Mouse (Mus musculus): ENCODE measurements around the gene Erg.
A peak's percentile ranks its signal among the peaks of the same experiment; 100 is the strongest.

Gene Erg

GRCm38 (mm10) chr16:95584751-95585528 lies 1.5 kb downstream of the Erg start:
- no peak for DNase-seq (ENCODE audit: extremely low spot score)

DNA sequence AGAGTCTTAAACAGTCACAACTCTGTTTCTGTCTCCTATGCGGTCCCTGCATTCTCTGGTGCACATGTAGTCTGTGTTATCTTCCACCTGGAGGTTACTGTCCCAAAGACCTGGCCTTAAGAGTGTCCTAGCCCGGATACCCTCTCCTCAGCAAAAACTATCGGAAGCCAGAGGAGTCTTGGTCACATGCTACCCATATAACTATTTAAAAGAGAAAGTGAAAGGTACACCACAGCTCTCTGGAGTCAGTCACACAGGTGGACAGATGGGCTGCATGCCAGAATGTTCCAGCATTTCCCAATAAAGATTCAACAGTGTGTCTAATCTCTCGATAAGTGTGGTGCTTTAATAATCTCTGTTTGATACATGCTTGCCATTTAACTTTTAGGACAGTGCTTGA lies 7.1 kb downstream of the Erg start:
- DNase-seq (ENCODE audit: extremely low spot score) = no peak

- no peak for DNase-seq (ENCODE audit: extremely low spot score)
These were observed 13.2 kb downstream of the Erg start for GRCm38 (mm10) chr16:95573163-95573562.

- peak; percentile 35 for DNase-seq (ENCODE audit: extremely low spot score)
These were observed 15.8 kb downstream of the Erg start for GRCm38 (mm10) chr16:95570616-95571015.

DNA sequence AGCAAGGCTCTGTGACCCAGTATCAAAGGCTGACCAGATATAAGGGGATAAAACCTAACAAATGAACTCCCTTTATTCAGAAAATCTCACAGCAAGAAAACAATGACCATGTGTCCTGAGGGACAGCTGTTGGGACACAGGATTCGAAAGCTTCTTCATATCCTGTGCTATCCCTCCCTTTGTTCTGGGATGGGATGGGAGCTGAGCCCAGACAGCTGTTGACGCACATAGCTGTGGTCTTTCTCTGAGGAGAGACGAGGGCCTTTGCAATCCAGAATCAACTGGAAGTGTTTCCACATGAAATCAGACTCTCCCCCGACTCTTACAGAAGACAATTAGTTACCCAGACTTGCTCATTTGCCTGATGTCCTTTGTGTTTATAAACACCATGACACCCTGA lies 29.6 kb downstream of the Erg start:
- DNase-seq (ENCODE audit: extremely low spot score) = no peak

- no peak for DNase-seq (ENCODE audit: extremely low spot score)
These were observed 33.3 kb downstream of the Erg start for GRCm38 (mm10) chr16:95553136-95553535.

GRCm38 (mm10) chr16:95552495-95552894 lies 33.9 kb downstream of the Erg start:
- DNase-seq (ENCODE audit: extremely low spot score) = no peak

GRCm38 (mm10) chr16:95550496-95550895 lies 35.9 kb downstream of the Erg start:
- DNase-seq (ENCODE audit: extremely low spot score) = no peak

- no peak for DNase-seq (ENCODE audit: extremely low spot score)
These were observed 41.6 kb downstream of the Erg start for GRCm38 (mm10) chr16:95544753-95545152.

- DNase-seq (ENCODE audit: extremely low spot score) = no peak
These were observed 42.9 kb downstream of the Erg start for GRCm38 (mm10) chr16:95543471-95543870.

- no peak for DNase-seq (ENCODE audit: extremely low spot score)
These were observed 51.2 kb downstream of the Erg start for GRCm38 (mm10) chr16:95535151-95535550.

DNA sequence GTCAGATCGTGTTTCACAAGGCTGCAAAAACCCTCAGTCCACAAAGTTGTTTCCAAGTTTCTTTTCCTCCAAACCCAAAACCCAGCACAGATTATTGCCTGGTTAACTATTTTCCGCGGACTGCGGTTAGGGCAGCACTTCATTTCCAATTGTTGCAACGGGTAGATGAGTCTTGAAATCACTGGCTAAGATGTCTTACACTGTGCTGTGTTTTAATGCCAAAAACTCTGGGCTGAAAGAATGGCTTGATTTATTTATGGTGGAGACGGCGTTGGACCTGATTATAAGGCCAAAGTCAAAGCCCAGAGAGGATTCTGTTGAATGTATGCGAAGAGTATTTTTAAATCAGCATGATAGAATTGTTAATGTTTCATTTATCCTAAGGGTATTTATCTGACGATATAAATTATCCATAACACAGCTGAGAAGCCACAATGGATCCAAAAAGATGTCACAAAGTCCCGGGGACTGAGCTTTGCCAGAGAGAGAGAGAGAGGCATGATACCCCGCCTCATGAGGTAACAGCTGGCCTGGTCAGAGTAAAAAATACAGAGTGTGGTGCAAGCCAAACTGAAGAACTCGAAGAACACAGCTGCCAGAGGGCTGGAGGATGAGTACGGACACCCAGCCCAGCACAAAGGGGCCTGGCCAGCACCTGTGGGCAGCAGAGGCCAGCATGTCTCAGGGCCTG lies 53.9 kb downstream of the Erg start:
- no peak for DNase-seq (ENCODE audit: extremely low spot score)

- DNase-seq (ENCODE audit: extremely low spot score) = no peak
These were observed 58.8 kb downstream of the Erg start for GRCm38 (mm10) chr16:95527561-95527960.

DNA sequence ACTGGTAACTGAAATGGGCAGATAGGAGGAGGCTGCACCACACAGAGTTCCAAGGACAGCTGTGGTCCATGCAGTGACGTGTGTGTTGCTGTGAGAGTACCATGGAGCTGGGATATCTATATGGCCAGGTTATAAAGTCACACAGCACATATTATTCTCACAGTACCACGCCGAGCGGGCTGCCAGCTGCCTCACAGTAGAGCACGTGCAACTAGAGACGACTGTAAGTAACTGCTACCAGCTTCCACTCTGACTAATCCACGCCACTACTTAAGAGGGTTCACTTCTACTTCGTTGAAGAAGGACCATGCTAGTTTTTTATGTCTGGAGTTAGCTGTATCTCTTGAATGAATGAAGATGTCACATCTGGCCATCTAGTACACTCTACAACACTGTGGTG lies 66.9 kb downstream of the Erg start:
- DNase-seq (ENCODE audit: extremely low spot score) = no peak

- DNase-seq (ENCODE audit: extremely low spot score) = no peak
These were observed 80.3 kb downstream of the Erg start for GRCm38 (mm10) chr16:95506051-95506450.

DNA sequence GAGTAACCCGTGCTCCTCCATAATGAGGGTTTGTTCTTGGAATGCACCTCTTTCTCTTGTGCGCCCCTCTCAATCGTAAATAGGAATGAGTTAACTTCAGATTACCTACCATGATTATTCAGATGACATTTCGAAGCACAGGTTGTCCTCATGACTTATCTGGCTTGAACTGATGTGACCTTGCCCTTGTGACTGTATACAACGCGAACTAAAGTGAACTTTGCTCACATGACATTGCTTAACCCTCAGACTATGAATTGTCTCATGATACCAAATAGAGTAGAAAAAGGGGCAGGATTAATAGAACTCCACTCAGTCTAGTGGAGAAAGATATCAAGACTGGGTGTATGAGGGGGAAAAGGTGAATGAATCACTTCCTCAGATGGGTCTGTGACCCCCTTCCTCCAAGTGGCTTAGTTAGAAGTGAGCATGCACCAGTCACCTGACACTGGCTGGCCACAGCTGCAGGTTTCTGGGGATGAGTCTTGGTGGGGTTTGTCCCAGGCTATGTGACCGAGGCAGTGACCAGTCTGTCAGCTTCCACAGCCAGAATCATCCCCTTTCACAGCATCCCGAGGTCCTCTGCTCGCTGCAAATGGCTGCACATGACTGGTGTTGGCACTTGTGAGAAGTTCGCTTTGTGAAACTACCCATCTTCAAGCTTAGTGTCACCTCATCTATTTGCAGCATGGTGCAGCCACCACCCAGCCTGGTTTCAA lies 89.7 kb downstream of the Erg start:
- no peak for DNase-seq (ENCODE audit: extremely low spot score)

GRCm38 (mm10) chr16:95494108-95494507 lies 92.3 kb downstream of the Erg start:
- no peak for DNase-seq (ENCODE audit: extremely low spot score)

- DNase-seq (ENCODE audit: extremely low spot score) = no peak
These were observed 93.1 kb downstream of the Erg start for GRCm38 (mm10) chr16:95493336-95493735.

DNA sequence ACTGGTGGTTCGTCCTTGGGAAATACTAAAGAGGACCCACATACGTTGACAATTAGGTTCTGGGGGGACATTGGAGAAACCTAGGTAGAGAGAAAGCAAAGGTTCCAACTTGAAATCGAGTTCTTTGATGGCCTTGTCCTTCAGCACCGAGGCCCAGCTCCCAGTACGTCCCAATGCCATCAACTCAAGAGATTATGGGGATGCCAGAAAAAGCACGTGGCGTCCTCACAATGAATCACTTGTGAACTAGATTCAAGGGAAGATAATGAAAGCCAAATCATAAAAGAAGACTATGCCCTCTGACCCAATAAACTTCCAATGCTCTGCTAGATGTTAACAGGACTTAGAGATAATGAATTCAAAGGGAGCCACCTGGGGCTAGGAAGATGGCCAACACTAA lies 94.2 kb downstream of the Erg start:
- no peak for DNase-seq (ENCODE audit: extremely low spot score)

- no peak for DNase-seq (ENCODE audit: extremely low spot score)
These were observed 96.0 kb downstream of the Erg start for GRCm38 (mm10) chr16:95490386-95490785.

DNA sequence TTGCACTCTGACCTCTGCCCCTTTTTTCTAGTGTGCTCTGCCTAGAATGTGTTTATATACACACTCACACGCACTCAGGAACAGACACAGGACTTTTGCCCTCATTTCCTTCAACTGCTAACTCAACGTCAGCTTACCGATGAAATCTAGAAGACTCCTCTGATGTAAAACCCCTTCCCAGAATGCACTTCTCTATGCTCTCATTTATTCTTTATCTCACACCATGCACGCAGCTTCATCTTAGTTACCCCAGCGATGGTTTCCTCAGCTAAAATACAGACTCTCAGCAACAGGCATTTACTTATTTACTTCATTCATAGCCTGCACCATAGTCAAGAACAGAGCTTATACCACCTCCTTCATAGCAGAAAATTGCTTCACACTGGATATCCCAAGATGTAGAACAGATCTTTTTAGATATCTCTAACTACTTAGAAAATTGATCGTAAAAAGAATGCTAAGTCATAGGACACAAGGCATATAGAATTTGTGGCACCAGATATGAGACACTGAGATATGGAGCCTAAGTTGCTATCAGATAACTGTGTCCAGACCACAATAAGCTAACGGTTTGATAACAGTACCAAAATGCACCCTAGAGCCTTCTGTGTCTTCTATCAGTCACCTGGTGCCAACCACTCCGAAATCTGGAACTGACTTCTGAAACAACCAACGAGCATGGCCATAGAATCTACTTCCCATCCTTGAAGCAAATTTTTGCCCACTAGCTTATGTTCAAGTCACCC lies 98.6 kb downstream of the Erg start:
- no peak for DNase-seq (ENCODE audit: extremely low spot score)

DNA sequence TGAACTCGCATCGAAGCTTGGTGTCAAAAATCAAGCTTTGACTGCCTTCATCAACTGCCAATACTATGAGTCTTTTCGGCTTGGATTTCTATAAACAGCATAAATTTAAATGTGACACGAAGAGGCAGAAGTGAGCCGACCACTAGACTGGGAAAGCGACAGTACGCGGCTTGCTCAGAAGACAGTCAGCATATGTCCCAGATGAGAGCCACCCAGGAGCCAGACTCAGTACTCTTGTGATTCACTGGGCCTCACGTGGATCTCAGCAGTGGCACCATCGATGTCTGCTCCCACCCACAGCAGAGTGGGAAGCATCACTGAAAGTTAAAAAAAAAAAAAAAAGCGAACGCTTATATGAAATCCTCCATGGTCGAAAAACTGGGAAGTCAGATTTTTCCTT lies 105.2 kb downstream of the Erg start:
- DNase-seq (ENCODE audit: extremely low spot score) = no peak

Measured in embryo, embryonic 9.5 days (tissue).